Mouse (Mus musculus): ENCODE data around the gene Sephs2.
A peak's percentile ranks its signal among the peaks of the same experiment; 100 is the strongest.

Sephs2 gene

DNA sequence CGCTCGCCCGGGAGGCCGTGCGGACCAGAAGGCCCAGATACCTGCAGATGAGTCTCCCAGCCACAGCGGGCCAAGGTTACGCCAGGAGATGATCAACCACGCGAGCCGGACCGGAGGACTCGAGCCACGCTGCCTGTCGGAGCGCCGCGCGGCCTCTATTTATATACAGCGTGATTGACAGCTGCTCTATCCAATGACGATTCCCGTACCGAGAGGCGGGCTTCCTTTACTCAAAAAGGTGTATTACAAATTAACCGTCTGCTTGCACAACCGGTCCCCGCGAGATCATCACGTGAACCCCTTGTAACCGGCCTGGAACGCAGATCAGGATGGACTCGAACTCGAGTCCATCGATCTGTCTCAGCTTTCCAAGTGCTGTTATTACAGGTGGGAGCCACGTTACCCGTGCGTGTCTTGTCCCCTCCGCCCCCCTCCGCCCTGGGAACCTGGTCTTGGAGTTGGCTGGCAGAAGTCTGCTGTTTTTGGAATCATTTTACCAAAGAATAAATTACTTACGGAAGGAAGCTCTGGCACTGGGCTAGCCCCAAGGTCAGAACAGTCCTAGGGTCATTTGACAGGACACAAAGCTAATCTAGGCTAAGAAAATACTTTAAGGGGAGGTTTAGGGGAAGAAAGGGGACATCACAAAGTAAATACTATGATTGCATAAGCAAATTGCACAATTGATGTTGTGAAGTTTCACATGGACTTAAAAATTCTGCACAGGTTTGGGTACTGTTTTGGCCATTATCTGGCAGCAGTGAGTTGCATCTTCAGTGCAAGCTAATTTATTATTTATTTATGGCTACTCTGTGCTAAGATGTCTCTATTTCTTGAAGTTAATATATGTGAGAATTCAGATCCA, at the start of gene Sephs2:
Gene Sephs2 (minus strand): TSS at position 131 of the 865 bp plus-strand sequence.
- DNase-seq (ENCODE audit: extremely low read depth, low read depth, low spot score), result peak; percentile 56

DNA sequence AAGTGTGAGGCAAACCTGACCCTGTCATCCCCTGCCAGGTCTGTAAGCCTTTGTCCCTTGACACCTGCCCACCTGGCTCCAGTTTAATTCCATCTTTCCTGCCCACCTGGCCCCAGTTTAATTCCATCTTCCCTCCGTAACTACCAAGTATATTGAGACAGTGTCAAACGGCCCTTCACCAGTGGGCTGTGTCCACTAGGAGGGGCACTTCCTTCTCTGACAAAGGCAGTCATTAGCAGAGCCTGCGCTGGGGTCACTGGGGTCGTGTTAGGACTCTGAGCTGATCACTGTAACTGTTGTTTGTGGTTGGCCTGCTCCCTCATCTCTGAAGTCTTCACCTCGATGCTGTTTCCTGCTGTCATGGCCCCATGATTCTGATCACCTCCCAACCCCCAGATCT, 48.2 kb upstream of the Sephs2 start:
- no peak for DNase-seq (ENCODE audit: extremely low read depth, low read depth, low spot score)

- DNase-seq (ENCODE audit: extremely low read depth, low read depth, low spot score), result no peak
Observed at GRCm38 (mm10) chr7:127321106-127321505, 47.3 kb upstream of the Sephs2 start.

GRCm38 (mm10) chr7:127313912-127314311, 40.1 kb upstream of the Sephs2 start:
- no peak for DNase-seq (ENCODE audit: extremely low read depth, low read depth, low spot score)

DNA sequence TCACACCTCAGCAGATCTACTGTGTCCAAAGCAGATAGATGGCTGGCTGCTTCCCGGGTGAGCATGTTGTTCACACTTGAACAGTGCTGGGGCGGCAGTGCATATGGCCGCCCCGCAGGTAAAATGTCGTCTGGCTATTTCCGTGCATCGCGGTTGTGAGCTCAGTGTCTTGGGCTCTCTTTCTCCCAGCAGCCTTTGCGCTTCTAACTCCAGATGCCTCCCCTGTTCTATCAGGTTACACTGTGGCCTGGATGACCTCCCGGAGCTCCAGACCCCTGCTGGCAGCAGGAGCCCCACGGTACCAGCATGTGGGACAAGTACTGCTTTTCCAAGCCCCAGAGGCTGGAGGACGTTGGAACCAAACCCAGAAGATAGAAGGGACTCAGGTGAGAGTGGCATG, 36.1 kb upstream of the Sephs2 start:
- no peak for DNase-seq (ENCODE audit: extremely low read depth, low read depth, low spot score)

DNA sequence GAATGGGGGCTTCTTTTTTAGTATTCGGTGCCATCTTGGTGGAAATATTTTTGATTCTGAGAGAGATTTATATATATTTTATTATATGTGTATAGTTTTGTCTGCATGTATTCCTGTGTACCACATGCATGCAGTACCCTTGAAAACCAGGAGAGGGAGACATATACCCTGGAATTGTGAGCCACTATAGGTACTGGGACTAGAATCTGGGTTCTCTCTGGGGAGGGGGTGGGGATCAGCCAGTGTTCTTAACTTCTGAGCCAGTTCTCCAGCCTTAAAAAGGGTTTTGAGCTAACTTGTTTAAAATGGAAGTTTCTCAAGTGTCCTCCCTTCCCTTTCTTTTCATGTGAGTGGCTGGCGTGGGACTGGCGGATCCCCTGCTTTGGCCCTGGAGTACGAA, 35.0 kb upstream of the Sephs2 start:
- no peak for DNase-seq (ENCODE audit: extremely low read depth, low read depth, low spot score)

DNA sequence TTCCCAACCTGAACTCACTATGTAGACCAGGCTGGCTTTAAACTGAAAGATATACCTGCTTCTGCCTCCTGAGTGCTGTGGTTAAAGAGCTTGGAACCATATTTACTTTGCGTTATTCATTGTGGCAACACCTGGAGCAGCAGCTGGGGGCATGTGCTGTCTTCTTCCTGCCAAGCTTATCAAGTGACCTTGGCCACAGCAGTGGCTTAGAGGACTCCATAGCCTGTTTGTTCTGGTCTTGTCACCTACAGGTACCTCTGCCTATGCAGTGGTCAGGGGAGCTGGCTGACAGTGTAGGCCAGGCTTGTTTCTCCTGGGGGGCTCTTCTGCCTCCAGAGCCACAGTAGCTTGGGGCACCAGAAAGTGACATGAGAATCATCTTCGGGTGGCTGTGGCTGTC, 34.6 kb upstream of the Sephs2 start:
- no peak for DNase-seq (ENCODE audit: extremely low read depth, low read depth, low spot score)

DNA sequence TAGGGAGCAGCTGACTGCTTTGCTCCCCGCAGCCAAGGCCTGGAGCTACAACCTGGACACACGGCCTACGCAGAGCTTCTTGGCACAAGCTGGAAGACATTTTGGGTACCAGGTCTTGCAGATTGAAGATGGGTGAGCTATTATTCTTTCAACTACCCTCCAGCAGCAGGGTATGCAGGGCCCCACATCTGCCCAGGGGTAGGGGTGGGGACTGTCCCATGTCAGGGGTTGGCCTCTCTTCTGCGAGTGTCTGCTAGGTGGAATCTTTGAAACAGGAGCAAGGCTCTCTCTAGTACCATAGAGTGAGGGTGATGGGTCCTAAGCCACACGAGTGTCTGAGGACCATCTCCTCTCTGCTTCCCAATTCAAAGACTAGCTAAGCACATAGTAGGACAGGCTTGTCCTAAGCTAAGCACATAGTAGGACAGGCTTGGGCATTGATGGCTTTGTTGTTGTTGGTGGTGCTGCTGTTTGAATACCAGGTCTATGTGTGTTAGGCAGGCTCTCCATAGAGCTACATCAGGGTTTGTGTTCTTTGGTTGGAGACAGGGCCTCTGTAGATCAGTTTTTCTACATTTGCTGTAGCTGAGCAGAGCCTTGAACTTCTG, 23.8 kb upstream of the Sephs2 start:
- DNase-seq (ENCODE audit: extremely low read depth, low read depth, low spot score), result no peak

GRCm38 (mm10) chr7:127296786-127297555, 23.1 kb upstream of the Sephs2 start:
- no peak for DNase-seq (ENCODE audit: extremely low read depth, low read depth, low spot score)

DNA sequence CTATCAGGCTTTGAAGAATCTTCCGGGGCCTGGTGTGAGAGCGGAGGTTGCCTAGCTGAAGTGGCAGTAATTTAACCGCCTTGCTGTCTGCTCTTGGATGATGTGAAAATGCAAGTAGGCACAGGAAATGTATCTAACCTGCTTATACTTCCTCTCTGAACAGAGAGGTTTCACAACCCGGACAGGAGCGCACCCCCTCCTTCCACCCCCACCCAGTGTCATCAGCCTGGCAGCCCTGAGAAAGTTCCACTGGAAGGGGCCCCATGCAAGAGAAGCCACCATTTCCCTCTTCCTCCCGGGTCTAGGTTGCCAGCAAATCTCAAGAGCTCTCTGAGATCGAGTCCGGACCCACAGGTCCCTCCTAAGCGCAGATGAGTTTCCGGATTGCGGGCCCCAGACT, 22.2 kb upstream of the Sephs2 start, which contains the start of gene Itgal:
Gene Itgal (plus strand): TSS at position 163 of the 400 bp plus-strand sequence.
- DNase-seq (ENCODE audit: extremely low read depth, low read depth, low spot score), result no peak

- DNase-seq (ENCODE audit: extremely low read depth, low read depth, low spot score), result no peak
Observed at GRCm38 (mm10) chr7:127290142-127290541, 16.3 kb upstream of the Sephs2 start.

- no peak for DNase-seq (ENCODE audit: extremely low read depth, low read depth, low spot score)
Observed at GRCm38 (mm10) chr7:127289306-127289705, 15.5 kb upstream of the Sephs2 start.

GRCm38 (mm10) chr7:127287940-127288339, 14.1 kb upstream of the Sephs2 start:
- no peak for DNase-seq (ENCODE audit: extremely low read depth, low read depth, low spot score)

DNA sequence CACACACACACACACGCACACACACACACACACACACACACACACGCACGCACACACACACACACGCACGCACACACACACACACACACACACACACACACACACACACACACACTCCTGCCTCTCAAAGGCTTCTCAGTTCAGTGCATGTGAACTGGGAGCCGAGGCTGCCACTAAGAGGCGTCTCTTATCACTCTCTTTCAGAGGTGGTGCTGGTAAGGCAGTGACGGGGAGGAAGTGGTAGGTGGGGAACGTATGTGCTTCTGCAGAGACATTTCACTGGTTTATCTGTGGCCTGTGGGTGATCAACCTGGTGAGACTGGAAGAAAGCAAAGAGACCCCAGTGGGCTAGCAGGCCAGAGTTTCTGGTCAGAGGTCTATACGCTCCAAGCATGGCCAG, 11.3 kb upstream of the Sephs2 start:
- DNase-seq (ENCODE audit: extremely low read depth, low read depth, low spot score), result no peak

DNA sequence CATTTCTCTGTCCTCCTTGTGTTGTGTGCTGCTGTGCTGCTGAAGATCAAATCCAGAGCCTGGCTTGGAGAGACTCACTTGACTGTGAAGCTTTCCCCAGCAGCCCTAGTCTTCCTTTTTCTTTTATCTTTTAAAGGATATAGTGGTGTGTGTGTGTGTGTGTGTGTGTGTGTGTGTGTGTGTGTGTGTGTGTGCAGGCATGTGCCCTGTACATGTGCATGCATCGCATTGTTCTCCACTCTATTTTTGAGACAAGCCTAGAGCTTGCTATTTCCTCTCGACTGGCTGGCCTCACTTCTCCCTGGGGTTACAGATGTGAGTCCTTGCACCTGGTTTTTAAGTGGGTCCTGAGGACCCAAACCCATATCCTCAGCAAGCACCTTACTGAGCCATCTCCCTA, 8.3 kb upstream of the Sephs2 start:
- no peak for DNase-seq (ENCODE audit: extremely low read depth, low read depth, low spot score)

DNA sequence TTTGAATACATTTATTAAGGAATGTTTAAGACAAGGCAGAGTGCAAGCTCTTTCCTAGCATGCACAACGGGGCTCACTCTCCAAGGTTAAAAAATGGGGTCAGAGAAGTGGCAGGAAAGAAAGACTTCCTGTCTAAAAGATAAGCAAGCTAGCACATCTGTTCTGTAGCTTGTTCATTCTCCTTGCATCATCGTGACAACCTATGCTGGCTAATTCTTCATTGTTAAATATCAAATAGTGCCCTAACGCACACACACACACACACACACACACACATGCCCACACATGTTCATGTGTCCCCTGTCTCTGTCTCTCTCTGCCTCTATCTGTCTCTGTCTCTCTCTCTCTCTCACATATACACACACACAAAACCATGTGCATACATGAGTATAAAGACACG, 7.3 kb upstream of the Sephs2 start:
- DNase-seq (ENCODE audit: extremely low read depth, low read depth, low spot score), result no peak

DNA sequence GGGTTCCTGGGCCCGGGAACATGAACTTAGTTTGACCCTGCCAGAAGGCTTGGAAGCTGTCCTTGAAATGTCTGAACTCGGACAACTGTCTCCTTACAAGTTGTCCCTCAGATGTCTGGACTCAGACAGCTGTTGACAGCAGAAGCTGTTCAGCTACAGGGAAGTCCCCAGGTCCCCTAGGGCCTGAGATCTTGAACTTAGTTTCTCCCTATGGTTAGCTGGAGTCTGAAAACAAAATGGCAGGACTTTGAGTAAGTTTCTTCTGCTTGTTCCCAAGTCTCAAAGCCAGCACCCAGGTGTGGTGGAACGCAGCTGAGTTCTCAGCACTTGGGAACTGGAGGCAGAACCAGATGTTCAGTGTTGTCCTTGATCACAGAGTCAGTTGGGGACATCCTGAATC, 6.2 kb upstream of the Sephs2 start:
- DNase-seq (ENCODE audit: extremely low read depth, low read depth, low spot score), result no peak

- DNase-seq (ENCODE audit: extremely low read depth, low read depth, low spot score), result no peak
Observed at GRCm38 (mm10) chr7:127278311-127278710, 4.5 kb upstream of the Sephs2 start.

DNA sequence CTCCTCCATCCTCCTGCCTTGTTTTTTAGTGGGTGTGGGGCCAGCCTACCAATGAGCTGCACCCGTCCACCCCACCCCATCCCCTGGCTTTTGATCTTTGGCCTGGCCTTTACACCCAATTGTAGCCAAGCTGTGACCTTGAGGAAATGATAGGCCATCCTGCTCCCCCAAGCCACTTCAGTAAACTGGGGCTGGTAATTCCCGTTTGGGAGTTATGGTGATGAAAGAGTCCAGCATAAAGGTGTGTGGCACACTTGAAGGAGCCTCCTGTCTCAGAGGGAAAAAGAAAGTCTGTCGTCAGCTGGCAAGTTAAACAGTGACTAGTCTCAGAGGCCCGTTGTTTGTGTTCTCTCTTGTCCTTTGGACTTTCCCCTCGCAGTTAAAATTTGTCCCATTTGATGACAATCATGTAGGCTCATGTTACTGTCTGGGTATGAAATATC, 2.7 kb upstream of the Sephs2 start:
- DNase-seq (ENCODE audit: extremely low read depth, low read depth, low spot score), result no peak

GRCm38 (mm10) chr7:127273118-127273923, 534 bp downstream of the Sephs2 start:
- no peak for DNase-seq (ENCODE audit: extremely low read depth, low read depth, low spot score)

DNA sequence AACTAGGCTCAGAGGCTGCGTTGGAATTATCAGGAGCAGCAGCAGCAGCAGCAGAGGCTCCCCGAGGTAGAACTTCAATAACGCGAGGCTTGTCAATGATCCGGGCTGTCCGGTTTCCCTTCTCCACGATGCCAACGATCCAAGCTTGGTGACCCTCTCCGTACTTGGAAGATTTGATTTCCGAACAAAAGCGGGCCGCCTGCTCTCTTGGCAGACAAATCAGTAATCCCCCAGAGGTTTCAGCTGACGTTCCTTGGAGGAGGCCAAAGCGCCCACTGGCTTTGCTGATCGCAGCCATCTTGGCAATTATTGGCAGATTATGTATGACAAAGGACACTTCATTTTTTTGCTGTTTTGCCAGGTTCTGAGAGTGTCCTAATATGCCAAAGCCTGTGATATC, 1.3 kb downstream of the Sephs2 start:
- DNase-seq (ENCODE audit: extremely low read depth, low read depth, low spot score), result no peak
